Mouse (Mus musculus) bone marrow macrophage, adult 2 months (primary cell): ENCODE measurements around the gene Cd200r1.

Experiments used
- CTCF ChIP-seq: IDR thresholded peaks from 2 replicates; pipeline ENCODE4 v1.5.1; 2012; ENCODE audit warnings: low read depth, mild to moderate bottlenecking, low read length, moderate library complexity
- POLR2A ChIP-seq: IDR thresholded peaks from 2 replicates; pipeline ENCODE4 v1.6.1; 2012; ENCODE audit warnings: mild to moderate bottlenecking, low read depth, low read length, borderline replicate concordance

DNA sequence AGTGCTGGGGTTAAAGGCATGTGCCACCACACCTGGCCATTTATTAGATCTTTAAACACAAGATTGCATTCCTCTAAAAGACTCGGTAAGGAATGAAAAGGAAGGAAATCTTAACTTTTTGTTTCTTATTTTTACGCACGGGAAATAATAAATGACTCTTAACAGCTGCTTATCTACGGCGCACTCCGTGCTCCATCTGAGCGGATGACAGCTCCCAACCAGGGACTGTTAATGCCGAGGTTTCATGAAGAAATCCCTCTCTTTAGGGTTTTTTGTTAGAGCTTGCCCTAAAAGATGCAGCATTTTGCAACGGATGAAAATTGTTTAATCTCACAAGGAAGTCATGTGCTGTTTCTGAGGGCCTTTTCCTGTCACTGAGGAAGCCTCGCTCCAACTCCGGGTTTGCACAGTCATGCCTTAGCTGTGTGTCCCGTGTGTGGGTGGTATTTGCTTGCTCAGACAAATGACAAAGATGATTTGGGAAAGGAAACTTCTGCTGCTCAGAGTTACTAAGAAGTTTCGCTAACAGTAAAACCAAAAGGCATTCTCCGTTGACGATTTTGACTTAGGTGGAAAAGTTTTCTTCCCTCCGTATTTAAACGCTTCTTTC is 13.1 kb downstream of the Cd200r1 start:
- TF ChIP-seq CTCF (no peak), POLR2A (no peak)
